Mouse (Mus musculus): ENCODE measurements at regions not wholly inside any gene's neighbourhood (a gene's known extent, or its start where the extent isn't known, plus 50 kb on each side); places are given as distances from the start of the nearest gene placed in this dataset.

GRCm38 (mm10) chr12:45597904-45598570, 523.5 kb upstream of the Stxbp6 start:
- Histone ChIP-seq H3K9ac (ENCODE audit: insufficient read depth, low read depth) (no peak overlapping the region), H3K79me2 (replicated peaks; ENCODE audit: control insufficient read depth, extremely low read depth, insufficient read depth, poor library complexity, severe bottlenecking) (no peaks in the 10 kb centered on the region), H3K27me3 (replicated peaks) (no peaks in the 10 kb centered on the region), H3K36me3 (replicated peaks in 1 of 2; ENCODE audit: control insufficient read depth in 1 of 2, insufficient read depth in 1 of 2, low read length in 1 of 2) (no peaks in the 10 kb centered on the region), H3K27ac (ENCODE audit: insufficient read depth, low read depth) (no peak overlapping the region), H3K4me3 (replicated peaks in 1 of 3; ENCODE audit: low read depth in 2 of 3, low read length in 2 of 3, poor library complexity in 1 of 3) (no peak overlapping the region), H3K4me1 (ENCODE audit: control insufficient read depth in 1 of 2, insufficient read depth in 2 of 2) (no peaks in the 10 kb centered on the region), H3K4me2 (ENCODE audit: insufficient read depth, low read depth, poor library complexity, severe bottlenecking) (no peak overlapping the region), H3K9me3 (replicated peaks; ENCODE audit: low read length) (peaks cover 36% of the 10 kb centered on the region)
- no peak for TF ChIP-seq ZKSCAN1 (IDR thresholded peaks at IDR 0.05; ENCODE audit: borderline replicate concordance, low read depth, low read length)
- no peak for TF ChIP-seq ETS1 (conservative IDR thresholded peaks at IDR 0.05; ENCODE audit: low read depth, low read length)
- no peak for TF ChIP-seq MAX (IDR thresholded peaks at IDR 0.05; ENCODE audit: low read length)
- no peak for TF ChIP-seq TBP (conservative IDR thresholded peaks at IDR 0.05; ENCODE audit: low read depth, low read length)
- TF ChIP-seq TCF12 (IDR thresholded peaks at IDR 0.05; ENCODE audit: low read depth, low read length): no peak
- no peak for TF ChIP-seq USF1 (IDR thresholded peaks at IDR 0.05; ENCODE audit: low read depth, low read length)
- no peak for TF ChIP-seq CHD2 (IDR thresholded peaks at IDR 0.05; ENCODE audit: low read length)
- dilution Hi-C loops (cut with MboI; ENCODE audit: extremely low pct_ligation_motif_present, extremely low pct_unique_long_range_greater_than_20kb, low sequenced_read_pairs): no loop called here
- in situ Hi-C loops (cut with MboI; ENCODE audit: low pct_ligation_motif_present, low pct_unique_long_range_greater_than_20kb, low sequenced_read_pairs): no loop called here
- DNase-seq (ENCODE audit: extremely low read depth): no peak

- Histone ChIP-seq H3K27ac (ENCODE audit: insufficient read depth, low read depth) (no peak overlapping the region), H3K9me3 (replicated peaks; ENCODE audit: low read length) (peaks cover 40% of the 10 kb centered on the region), H3K4me1 (ENCODE audit: control insufficient read depth in 1 of 2, insufficient read depth in 2 of 2) (no peaks in the 10 kb centered on the region), H3K9ac (ENCODE audit: insufficient read depth, low read depth) (no peak overlapping the region), H3K79me2 (replicated peaks; ENCODE audit: control insufficient read depth, extremely low read depth, insufficient read depth, poor library complexity, severe bottlenecking) (no peaks in the 10 kb centered on the region), H3K4me2 (ENCODE audit: insufficient read depth, low read depth, poor library complexity, severe bottlenecking) (no peak overlapping the region), H3K4me3 (replicated peaks in 1 of 3; ENCODE audit: low read depth in 2 of 3, low read length in 2 of 3, poor library complexity in 1 of 3) (no peak overlapping the region), H3K36me3 (replicated peaks in 1 of 2; ENCODE audit: control insufficient read depth in 1 of 2, insufficient read depth in 1 of 2, low read length in 1 of 2) (no peaks in the 10 kb centered on the region), H3K27me3 (replicated peaks) (no peaks in the 10 kb centered on the region)
- dilution Hi-C loops (cut with MboI; ENCODE audit: extremely low pct_ligation_motif_present, extremely low pct_unique_long_range_greater_than_20kb, low sequenced_read_pairs) (no loop called here), in situ Hi-C loops (cut with MboI; ENCODE audit: low pct_ligation_motif_present, low pct_unique_long_range_greater_than_20kb, low sequenced_read_pairs) (no loop called here)
- no peak for DNase-seq (ENCODE audit: extremely low read depth)
- TF ChIP-seq MYC (IDR thresholded peaks at IDR 0.05; ENCODE audit: low read depth, low read length): no peak
- TF ChIP-seq TBP (conservative IDR thresholded peaks at IDR 0.05; ENCODE audit: low read depth, low read length): no peak
- no peak for TF ChIP-seq MEF2A (IDR thresholded peaks at IDR 0.05; ENCODE audit: borderline replicate concordance, low read depth, low read length)
- no peak for TF ChIP-seq SMC3 (IDR thresholded peaks at IDR 0.05; ENCODE audit: low read depth, low read length)
- TF ChIP-seq ZMIZ1 (IDR thresholded peaks at IDR 0.05; ENCODE audit: low read depth, low read length): no peak
- no peak for TF ChIP-seq GABPA (IDR thresholded peaks at IDR 0.05; ENCODE audit: insufficient replicate concordance, low read depth, low read length)
- TF ChIP-seq MXI1 (IDR thresholded peaks at IDR 0.05; ENCODE audit: low read depth, low read length): no peak
- TF ChIP-seq USF1 (IDR thresholded peaks at IDR 0.05; ENCODE audit: low read depth, low read length): no peak
- TF ChIP-seq CHD1 (IDR thresholded peaks at IDR 0.05; ENCODE audit: low read depth, low read length): no peak
These were observed 520.2 kb upstream of the Stxbp6 start for GRCm38 (mm10) chr12:45594689-45595088.

All from CH12.LX (cell line).